Mouse (Mus musculus): ENCODE data around the gene Exosc5.
A peak's percentile ranks its signal among the peaks of the same experiment; 100 is the strongest.

The Exosc5 gene

GRCm38 (mm10) chr7:25637099-25637498 lies 21.9 kb upstream of the Exosc5 start:
- no peak for DNase-seq (ENCODE audit: low spot score)

GRCm38 (mm10) chr7:25639754-25640153 lies 19.2 kb upstream of the Exosc5 start:
- DNase-seq (ENCODE audit: low spot score) = no peak

- DNase-seq (ENCODE audit: low spot score) = no peak
Measured at GRCm38 (mm10) chr7:25644136-25644535, 14.8 kb upstream of the Exosc5 start.

- no peak for DNase-seq (ENCODE audit: low spot score)
Measured at GRCm38 (mm10) chr7:25644631-25645030, 14.3 kb upstream of the Exosc5 start.

- no peak for DNase-seq (ENCODE audit: low spot score)
Measured at GRCm38 (mm10) chr7:25645074-25645473, 13.9 kb upstream of the Exosc5 start.

- DNase-seq (ENCODE audit: low spot score) = no peak
Measured at GRCm38 (mm10) chr7:25647574-25648123, 11.3 kb upstream of the Exosc5 start.

GRCm38 (mm10) chr7:25649839-25650238 lies 9.1 kb upstream of the Exosc5 start:
- DNase-seq (ENCODE audit: low spot score) = no peak

GRCm38 (mm10) chr7:25651281-25651680 lies 7.7 kb upstream of the Exosc5 start:
- no peak for DNase-seq (ENCODE audit: low spot score)

- no peak for DNase-seq (ENCODE audit: low spot score)
Measured at GRCm38 (mm10) chr7:25652244-25652759, 6.7 kb upstream of the Exosc5 start.

GRCm38 (mm10) chr7:25655601-25656428 lies 3.1 kb upstream of the Exosc5 start:
- no peak for DNase-seq (ENCODE audit: low spot score)

- DNase-seq (ENCODE audit: low spot score) = no peak
Measured at GRCm38 (mm10) chr7:25657785-25658184, 1.2 kb upstream of the Exosc5 start.

- DNase-seq (ENCODE audit: low spot score) = no peak
Measured at GRCm38 (mm10) chr7:25666381-25666780, 7.4 kb downstream of the Exosc5 start.

GRCm38 (mm10) chr7:25669158-25669557 lies 10.2 kb downstream of the Exosc5 start:
- no peak for DNase-seq (ENCODE audit: low spot score)

- no peak for DNase-seq (ENCODE audit: low spot score)
Measured at GRCm38 (mm10) chr7:25669631-25670030, 10.7 kb downstream of the Exosc5 start.

- DNase-seq (ENCODE audit: low spot score) = no peak
Measured at GRCm38 (mm10) chr7:25670096-25670495, 11.1 kb downstream of the Exosc5 start.

- no peak for DNase-seq (ENCODE audit: low spot score)
Measured at GRCm38 (mm10) chr7:25671686-25672085, 12.7 kb downstream of the Exosc5 start.

- no peak for DNase-seq (ENCODE audit: low spot score)
Measured at GRCm38 (mm10) chr7:25672442-25672841, 13.5 kb downstream of the Exosc5 start.

GRCm38 (mm10) chr7:25674297-25674696 lies 15.3 kb downstream of the Exosc5 start:
- no peak for DNase-seq (ENCODE audit: low spot score)

GRCm38 (mm10) chr7:25674719-25675300 lies 15.8 kb downstream of the Exosc5 start, which contains the start of gene Tmem91:
Tmem91 (minus strand) TSS chr7:25675166.
- no peak for DNase-seq (ENCODE audit: low spot score)

- DNase-seq (ENCODE audit: low spot score) = no peak
Measured at GRCm38 (mm10) chr7:25675405-25675804, 16.4 kb downstream of the Exosc5 start.

- DNase-seq (ENCODE audit: low spot score) = peak; percentile 64
Measured at GRCm38 (mm10) chr7:25676085-25676781, 17.3 kb downstream of the Exosc5 start.

GRCm38 (mm10) chr7:25677013-25677412 lies 18.0 kb downstream of the Exosc5 start:
- DNase-seq (ENCODE audit: low spot score) = no peak

All from ovary, postnatal 14 days (tissue).